Mouse (Mus musculus): ENCODE data around the gene Tcea2.

Gene Tcea2

GRCm38 (mm10) chr2:181715382-181715781 lies 35.3 kb downstream of the Tcea2 start:
- no peak for DNase-seq

DNA sequence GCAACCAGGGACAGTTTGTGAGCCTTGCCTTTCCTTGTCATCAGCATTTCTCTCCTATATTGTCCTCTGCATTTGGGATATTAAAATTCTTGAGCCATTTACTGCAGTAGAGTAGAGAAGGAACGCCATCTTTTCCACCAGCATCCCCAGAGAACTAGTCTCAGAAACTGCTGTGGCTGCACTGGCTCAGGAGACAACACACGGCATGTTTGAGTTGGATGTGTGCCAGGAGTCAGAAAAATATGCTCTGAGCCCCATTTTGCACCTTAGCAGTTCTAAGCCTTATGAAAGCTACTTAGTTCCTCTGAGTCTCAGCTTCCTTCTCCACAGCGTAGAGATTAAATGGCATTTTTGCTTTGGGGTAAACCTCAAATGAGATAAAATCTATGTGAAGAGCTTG lies 36.9 kb downstream of the Tcea2 start:
- DNase-seq = no peak

DNA sequence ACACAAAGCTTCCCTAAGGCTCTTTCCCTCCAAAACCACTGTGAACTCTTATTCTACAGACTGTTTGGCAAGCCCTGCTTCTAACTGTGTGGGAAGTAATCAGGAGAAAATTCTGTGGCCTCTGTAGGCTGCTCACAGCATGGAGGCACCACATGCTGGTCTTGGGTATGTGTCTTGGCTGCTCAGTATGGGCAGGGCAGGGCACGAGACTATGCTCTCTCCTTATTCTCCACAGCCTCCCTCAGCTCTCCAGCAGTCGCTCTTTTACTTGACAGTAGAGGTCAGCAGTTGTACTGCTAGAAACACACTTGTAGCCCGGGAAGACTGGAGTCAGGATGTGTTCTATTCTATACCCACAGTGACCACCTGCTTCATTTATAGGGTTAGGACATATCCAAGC lies 40.0 kb downstream of the Tcea2 start:
- no peak for DNase-seq

DNA sequence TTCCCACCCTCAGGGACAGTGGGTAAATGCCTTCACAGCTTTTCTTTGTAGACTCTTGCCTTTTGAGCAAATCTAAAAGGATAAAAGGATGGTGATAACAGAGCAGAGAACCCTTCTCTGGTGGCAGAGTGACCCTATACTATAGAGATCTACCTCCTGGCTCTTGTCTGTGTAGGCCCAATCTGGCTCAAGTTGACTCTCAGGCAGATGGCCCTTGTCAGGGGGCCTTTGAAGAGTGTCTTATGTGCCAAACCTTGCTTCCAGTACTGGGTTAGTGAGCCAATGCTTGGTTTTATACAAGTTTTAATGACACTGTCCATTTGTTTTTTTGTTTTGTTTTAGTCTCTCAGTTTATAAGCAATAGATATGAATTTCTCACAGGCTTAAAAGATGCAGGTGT lies 41.1 kb downstream of the Tcea2 start:
- DNase-seq = no peak

GRCm38 (mm10) chr2:181722213-181722612 lies 42.1 kb downstream of the Tcea2 start:
- peak; percentile 66 for DNase-seq

DNA sequence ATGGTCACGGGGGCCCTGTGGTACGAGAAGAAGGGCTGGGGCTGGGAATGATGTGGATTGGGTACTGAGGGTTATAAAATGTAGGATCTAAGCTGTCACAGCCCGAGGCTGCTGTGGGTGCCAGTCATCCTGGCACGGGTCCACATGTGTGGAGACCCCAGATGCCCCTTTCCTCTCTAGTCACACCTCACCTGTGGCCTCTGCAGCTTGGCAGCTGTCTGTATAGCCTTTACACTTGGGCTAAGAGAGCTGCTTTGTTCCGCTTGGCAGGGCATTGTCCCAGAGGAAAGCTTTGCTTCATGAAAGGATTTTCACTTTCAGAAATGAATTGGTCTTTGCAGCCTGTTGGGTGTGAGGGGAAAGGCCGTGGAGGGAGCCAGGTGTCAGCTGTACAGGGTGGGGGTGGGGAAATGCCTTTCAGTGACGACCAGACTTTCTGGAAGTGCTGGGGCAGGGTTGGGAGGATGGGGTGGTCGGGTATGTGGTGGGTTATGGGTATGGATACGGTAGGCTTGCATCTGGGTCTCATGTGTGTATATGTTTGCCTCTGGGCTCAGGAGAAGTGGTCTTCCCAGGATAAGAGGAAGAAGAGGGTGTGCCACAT lies 47.7 kb downstream of the Tcea2 start:
- no peak for DNase-seq

- peak; percentile 28 for DNase-seq
Measured at GRCm38 (mm10) chr2:181730051-181730450, 49.9 kb downstream of the Tcea2 start.

All from thymus, postnatal 4 days (tissue).